Mouse (Mus musculus) c-Kit-positive CD71-negative TER-119-negative erythroid progenitor cells, embryonic 14.5 days (primary cell): ENCODE measurements around the gene Pnkp.

ENCODE experiments used
- DNase-seq: peaks from one replicate; pipeline ENCODE4 v3.0.0-alpha.2; 2013; ENCODE audit warnings: low read depth

Pnkp gene

GRCm38 (mm10) chr7:44828706-44829105, 28.2 kb upstream of the Pnkp start:
- DNase-seq: no peak

GRCm38 (mm10) chr7:44832763-44833162, 24.2 kb upstream of the Pnkp start:
- no peak for DNase-seq

GRCm38 (mm10) chr7:44835373-44836015, 21.4 kb upstream of the Pnkp start:
- DNase-seq: no peak

- no peak for DNase-seq
Measured at GRCm38 (mm10) chr7:44836016-44836404, 20.9 kb upstream of the Pnkp start.

GRCm38 (mm10) chr7:44836423-44837053, 20.4 kb upstream of the Pnkp start:
- no peak for DNase-seq

- DNase-seq: no peak
Measured at GRCm38 (mm10) chr7:44838073-44838472, 18.9 kb upstream of the Pnkp start.

- no peak for DNase-seq
Measured at GRCm38 (mm10) chr7:44839171-44839490, 17.8 kb upstream of the Pnkp start.

GRCm38 (mm10) chr7:44839491-44840191, 17.3 kb upstream of the Pnkp start:
- no peak for DNase-seq

GRCm38 (mm10) chr7:44840426-44840825, 16.5 kb upstream of the Pnkp start:
- no peak for DNase-seq

GRCm38 (mm10) chr7:44841825-44842463, 15.0 kb upstream of the Pnkp start:
- no peak for DNase-seq

- DNase-seq: no peak
Measured at GRCm38 (mm10) chr7:44845006-44845405, 11.9 kb upstream of the Pnkp start.

GRCm38 (mm10) chr7:44846804-44847203, 10.1 kb upstream of the Pnkp start:
- DNase-seq: no peak

- no peak for DNase-seq
Measured at GRCm38 (mm10) chr7:44847772-44848171, 9.2 kb upstream of the Pnkp start.

- peak; percentile 93 for DNase-seq
Measured at GRCm38 (mm10) chr7:44848561-44849415, 8.2 kb upstream of the Pnkp start, which contains the start of the genes Akt1s1 and Tbc1d17. Gene Akt1s1 (plus strand): TSS chr7:44848991. Gene Tbc1d17 (minus strand): TSS chr7:44849079.

GRCm38 (mm10) chr7:44849416-44850111, 7.4 kb upstream of the Pnkp start:
- peak; percentile 83 for DNase-seq

- no peak for DNase-seq
Measured at GRCm38 (mm10) chr7:44850146-44850545, 6.8 kb upstream of the Pnkp start.

- no peak for DNase-seq
Measured at GRCm38 (mm10) chr7:44850789-44851624, 5.9 kb upstream of the Pnkp start.

GRCm38 (mm10) chr7:44851625-44852234, 5.2 kb upstream of the Pnkp start:
- no peak for DNase-seq

- no peak for DNase-seq
Measured at GRCm38 (mm10) chr7:44852259-44853027, 4.5 kb upstream of the Pnkp start.
